Mouse (Mus musculus) stomach, postnatal 0 days (tissue): ENCODE results near the gene Pop7. TPM values are rescaled to one million over a fixed set of nuclear protein-coding genes. Genes with fewer than 3 reads are reported as not detected.

ENCODE experiments used
- ATAC-seq: fragments of 200-750 bp; cut with Nextera tagmentation; 2 replicates; pipeline ENCODE4 v1.8.0; 2017; ENCODE audit not compliant: low FRiP score, low TSS enrichment
- DNase-seq: peaks from one replicate; pipeline ENCODE4 v3.0.0-alpha.2; 2016; ENCODE audit warnings: low spot score
- H3K27ac ChIP-seq: fragments of 300-500 bp; sonication (generic); replicated peaks from 2 replicates; pipeline ENCODE4 v1.5.1; 2014; ENCODE audit warnings: mild to moderate bottlenecking, control low read depth
- H3K27me3 ChIP-seq: fragments of 300-500 bp; sonication (generic); 2 replicates; pipeline ENCODE4 v1.6.1; 2014; ENCODE audit warnings: low read length; ENCODE audit not compliant: control insufficient read depth, insufficient read depth
- H3K36me3 ChIP-seq: fragments of 300-500 bp; sonication (generic); 2 replicates; pipeline ENCODE4 v1.6.1; 2014; ENCODE audit warnings: low read length, mixed read lengths; ENCODE audit not compliant: control insufficient read depth, insufficient read depth
- H3K4me1 ChIP-seq: fragments of 300-500 bp; sonication (generic); replicated peaks from 2 replicates; pipeline ENCODE4 v1.6.1; 2014; ENCODE audit warnings: antibody characterized with exemption; ENCODE audit not compliant: control insufficient read depth, insufficient read depth
- H3K4me2 ChIP-seq: fragments of 300-500 bp; sonication (generic); replicated peaks from 2 replicates; pipeline ENCODE4 v1.6.1; 2014; ENCODE audit warnings: low read depth, mild to moderate bottlenecking, control low read depth, moderate library complexity
- H3K4me3 ChIP-seq: fragments of 300-500 bp; sonication (generic); 2 replicates; pipeline ENCODE4 v1.5.1; 2014; ENCODE audit warnings: low read depth, low read length, control low read depth
- H3K9ac ChIP-seq: fragments of 300-500 bp; sonication (generic); 2 replicates; pipeline ENCODE4 v1.6.1; 2014; ENCODE audit warnings: mild to moderate bottlenecking, low read length, control low read depth, mixed read lengths
- H3K9me3 ChIP-seq: fragments of 300-500 bp; sonication (generic); 2 replicates; pipeline ENCODE4 v1.6.1; 2016; ENCODE audit warnings: low read length; ENCODE audit not compliant: control insufficient read depth
- CTCF ChIP-seq: IDR thresholded peaks from 2 replicates; pipeline ENCODE4 v1.5.1; 2016; ENCODE audit warnings: antibody characterized with exemption, low read depth, mild to moderate bottlenecking, moderate library complexity
- EP300 ChIP-seq: optimal IDR thresholded peaks from 2 replicates; pipeline ENCODE3; 2016; ENCODE audit warnings: antibody characterized with exemption
- WGBS: fragments of 180-500 bp; shearing (Covaris S2); extraction: QIAGEN DNeasy Blood & Tissue Kit; methylation state at CpG from one replicate; pipeline ENCODE4 v1.1.7; 2014; 5-methylcytosine and 5-hydroxymethylcytosine counted together
- polyA plus RNA-seq: library from polyadenylated mRNA; unstranded; fragments of >200 nt; fragmentation: Nextera tagmentation; extraction: Ambion mirVana; gene quantifications from 2 replicates; pipeline ENCODE4 v1.2.1, GENCODE M21; 2015

The Pop7 gene
- polyA plus RNA-seq, 1 experiment from 2014 or later, result 39.9 TPM

DNA sequence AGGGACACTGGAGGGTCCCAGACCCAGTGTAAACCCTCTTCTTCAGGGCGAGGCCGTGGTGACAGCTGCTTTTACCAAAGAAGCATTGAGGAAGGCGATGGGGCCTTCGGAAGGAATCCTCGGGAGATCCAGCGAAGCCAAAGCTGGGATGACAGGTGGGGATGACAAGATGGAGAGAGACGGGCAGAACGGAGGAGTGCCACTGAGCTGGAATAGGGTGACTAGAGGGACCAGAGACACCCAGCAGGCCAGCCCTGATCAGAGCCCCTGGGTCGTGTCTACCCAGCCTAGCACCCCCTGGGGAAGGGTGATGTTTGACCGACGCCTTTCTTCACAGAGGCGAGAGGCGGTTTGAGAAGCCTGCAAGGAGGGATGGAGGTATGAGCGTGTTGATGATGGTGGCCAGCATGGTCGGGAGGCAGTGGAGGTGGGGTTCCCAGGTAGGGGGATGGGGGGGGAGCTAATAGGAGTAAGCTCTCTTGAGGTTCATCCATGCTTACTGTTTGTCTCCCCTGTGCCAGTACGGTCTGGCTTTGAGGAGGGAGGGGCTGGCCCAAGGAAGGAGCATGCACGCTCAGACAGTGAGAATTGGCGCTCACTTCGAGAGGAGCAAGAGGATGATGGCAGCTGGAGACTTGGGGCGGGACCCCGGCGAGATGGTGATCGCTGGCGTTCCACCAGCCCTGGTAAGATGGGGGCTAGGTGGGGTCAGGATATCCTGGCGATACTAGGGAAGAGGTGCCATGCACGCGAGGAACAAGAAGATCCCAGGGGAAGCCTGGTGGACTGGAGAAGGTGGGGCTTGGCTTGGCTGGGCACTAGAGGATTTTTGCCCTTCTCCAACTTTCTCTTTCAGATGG is 17.6 kb upstream of the Pop7 start:
- TF ChIP-seq EP300, result no peak
- TF ChIP-seq CTCF, result no peak
- WGBS, result 89% methylated on average over 27 of the region's 27 CpGs

DNA sequence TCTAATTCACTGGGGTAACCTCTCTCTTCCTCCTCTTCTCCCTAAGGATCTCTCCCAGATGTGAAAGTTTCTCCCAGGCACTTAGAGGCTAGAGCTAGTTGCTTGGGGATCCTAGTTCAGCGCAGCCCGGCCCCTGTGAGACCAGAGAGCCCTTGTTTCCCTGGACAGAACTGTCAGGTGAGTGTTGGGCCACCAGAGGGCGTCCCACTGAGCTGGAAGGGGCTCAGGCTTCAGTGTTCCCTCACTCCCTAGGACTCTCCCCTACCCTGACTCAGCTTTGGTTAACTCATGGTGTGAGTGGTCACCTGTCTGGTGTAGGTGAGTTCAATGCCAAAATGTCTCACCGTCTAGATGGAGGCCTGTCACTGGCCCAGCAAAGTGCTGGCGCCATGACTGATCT is 16.1 kb upstream of the Pop7 start, which contains the start of gene Gigyf1:
Gigyf1 (plus strand) TSS at position 113 of the 400 bp plus-strand sequence.
- Histone ChIP-seq H3K36me3 (peaks cover 38% of the 10 kb centered on the region), H3K9me3 (no peaks in the 10 kb centered on the region), H3K27me3 (no peaks in the 10 kb centered on the region), H3K4me2 (no peak within 1 kb of the TSS), H3K4me1 (no peaks in the 10 kb centered on the region), H3K9ac (no peak within 1 kb of the TSS), H3K4me3 (no peak within 1 kb of the TSS), H3K27ac (no peak within 1 kb of the TSS)
- ATAC-seq, result peak; percentile 30; the same call in 1 of the 2 replicates
- WGBS, result 70% methylated on average over 5 of the region's 5 CpGs
- peak; percentile 71 for TF ChIP-seq CTCF
- no peak for TF ChIP-seq EP300
- peak; percentile 53 for DNase-seq

More for the DNA sequence above, 17.6 kb upstream of the Pop7 start:
- H3K9me3 ChIP-seq, result no peaks in the 10 kb centered on the region
- ATAC-seq (no peak), DNase-seq (peak; percentile 12)
- no peak overlapping the region for H3K4me2 ChIP-seq
- no peak overlapping the region for H3K4me3 ChIP-seq
- no peak overlapping the region for H3K27ac ChIP-seq
- peaks cover 52% of the 10 kb centered on the region for H3K36me3 ChIP-seq
- no peak overlapping the region for H3K9ac ChIP-seq
- H3K27me3 ChIP-seq, result no peaks in the 10 kb centered on the region
- H3K4me1 ChIP-seq, result no peaks in the 10 kb centered on the region

DNA sequence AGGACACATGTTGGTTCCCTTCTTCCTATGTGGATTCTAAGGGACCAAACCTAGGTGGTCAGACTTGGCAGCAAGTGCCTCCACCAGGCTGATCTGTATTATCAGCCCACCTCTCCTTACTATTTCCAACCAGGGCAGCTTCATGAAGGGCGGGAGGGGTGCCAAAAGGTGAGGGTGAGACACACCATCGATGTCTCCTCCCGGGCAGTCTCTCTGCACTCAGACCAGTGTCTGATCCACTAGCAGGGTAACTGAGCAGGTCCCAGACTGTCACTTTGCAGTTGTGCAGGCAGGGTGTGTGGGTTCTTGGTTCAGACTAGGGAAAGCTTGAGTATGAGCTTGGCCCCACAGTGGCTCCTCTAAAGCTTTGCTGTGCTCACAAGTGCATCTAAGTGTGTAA is 12.5 kb upstream of the Pop7 start:
- Histone ChIP-seq H3K36me3 (peaks cover 5% of the 10 kb centered on the region; the same call in 1 of the 2 replicates), H3K4me3 (no peak overlapping the region), H3K27me3 (no peaks in the 10 kb centered on the region), H3K4me1 (no peaks in the 10 kb centered on the region), H3K4me2 (no peak overlapping the region), H3K9me3 (no peaks in the 10 kb centered on the region), H3K27ac (no peak overlapping the region), H3K9ac (no peak overlapping the region)
- TF ChIP-seq CTCF (no peak), EP300 (no peak)
- ATAC-seq, result no peak
- no peak for DNase-seq
- 78% methylated on average over 3 of the region's 3 CpGs for WGBS

DNA sequence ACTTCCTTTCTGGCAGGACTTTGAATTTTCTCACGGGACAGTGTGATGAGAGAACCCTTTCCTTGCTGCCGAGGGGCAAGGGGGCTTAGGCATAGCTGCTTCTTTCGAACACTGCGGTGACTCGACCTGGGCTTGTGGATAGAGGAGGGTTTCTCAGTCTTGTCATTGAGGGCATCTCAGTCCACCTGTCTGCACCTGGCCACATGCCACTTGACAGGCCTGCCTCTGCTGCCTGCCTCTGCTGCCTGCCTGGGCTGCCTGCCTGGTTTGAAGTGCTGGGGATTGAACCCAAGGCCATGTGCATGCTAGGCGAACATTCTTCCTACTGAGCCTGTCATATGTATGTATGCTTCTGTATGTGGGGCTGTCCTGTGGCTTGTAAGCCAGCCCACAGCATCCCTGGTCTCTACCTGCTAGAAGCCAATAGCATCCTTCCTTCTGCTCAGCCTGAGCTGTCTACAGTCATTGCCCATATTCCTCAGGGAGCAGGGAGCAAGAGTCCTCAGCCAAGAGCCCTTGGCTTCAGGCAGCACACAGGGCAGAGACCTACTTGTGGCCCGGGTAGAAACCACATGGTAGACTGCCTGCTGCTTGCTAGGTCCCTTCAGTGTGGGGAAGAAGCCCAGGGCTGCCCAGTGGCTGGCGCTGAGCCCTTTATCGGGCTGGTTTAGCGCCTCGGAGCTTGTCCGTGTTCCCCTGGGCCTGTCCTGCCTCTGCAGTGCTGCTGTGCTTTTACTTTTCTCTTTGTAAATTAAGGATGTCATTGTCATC is 11.8 kb upstream of the Pop7 start:
- Histone ChIP-seq H3K4me3 (no peak overlapping the region), H3K27ac (no peak overlapping the region), H3K4me1 (no peaks in the 10 kb centered on the region), H3K4me2 (no peak overlapping the region), H3K27me3 (no peaks in the 10 kb centered on the region), H3K9me3 (no peaks in the 10 kb centered on the region), H3K36me3 (0 out of 2 replicates have a peak, but pooled peaks cover 4% of the 10 kb centered on the region), H3K9ac (no peak overlapping the region)
- DNase-seq (no peak), ATAC-seq (no peak)
- WGBS, result 84% methylated on average over 12 of the region's 12 CpGs
- no peak for TF ChIP-seq CTCF
- no peak for TF ChIP-seq EP300

DNA sequence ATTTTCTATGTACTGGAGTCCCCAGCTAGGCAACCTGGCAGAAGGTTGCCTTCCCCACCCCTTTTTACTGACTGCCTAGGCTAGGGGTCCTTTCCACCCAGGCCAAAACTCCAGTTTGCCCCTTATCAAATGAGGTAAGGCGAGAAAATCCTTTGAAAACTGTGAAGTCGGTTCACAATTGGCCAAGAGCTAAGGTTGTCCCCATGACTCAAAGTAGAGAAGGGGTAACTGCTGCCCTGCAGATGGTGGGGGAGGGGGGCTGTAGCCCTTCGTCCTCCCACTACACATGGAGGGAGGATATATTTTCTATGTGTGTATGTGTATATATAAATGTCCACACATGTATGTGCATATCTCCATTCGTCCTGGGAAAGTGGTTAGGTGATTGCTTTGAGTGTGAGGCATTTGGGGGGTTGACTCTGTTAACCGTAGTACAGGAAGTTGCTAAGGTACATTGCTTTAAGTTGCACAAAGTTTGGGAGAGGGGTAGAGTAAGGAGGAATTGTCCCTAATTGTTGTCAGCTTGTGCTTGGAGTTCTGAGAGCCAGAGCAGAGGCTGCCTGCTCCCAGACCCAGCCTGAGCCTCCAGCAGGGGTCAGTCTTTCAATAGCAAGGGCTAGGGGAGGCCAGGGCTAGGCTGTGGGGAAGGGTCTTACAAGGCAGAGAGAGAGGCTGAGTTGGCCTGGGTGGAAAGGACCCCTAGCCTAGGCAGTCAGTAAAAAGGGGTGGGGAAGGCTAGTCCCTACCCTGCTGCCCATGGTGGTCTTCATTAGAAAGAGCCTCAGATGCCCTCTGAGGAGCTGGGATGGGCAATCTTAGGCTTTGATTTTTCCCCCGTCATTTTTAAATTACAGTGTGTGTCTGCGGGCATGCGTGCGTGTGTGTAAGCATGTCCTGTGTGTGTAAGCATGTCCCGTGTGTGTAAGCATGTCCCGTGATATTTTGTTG is 10.8 kb upstream of the Pop7 start:
- Histone ChIP-seq H3K4me2 (no peak overlapping the region), H3K27me3 (no peaks in the 10 kb centered on the region), H3K9me3 (no peaks in the 10 kb centered on the region), H3K36me3 (no peaks in the 10 kb centered on the region), H3K27ac (no peak overlapping the region), H3K4me3 (no peak overlapping the region), H3K9ac (peak overlapping the region; percentile 18; the same call in 1 of the 2 replicates), H3K4me1 (no peaks in the 10 kb centered on the region)
- 77% methylated on average over 11 of the region's 11 CpGs for WGBS
- TF ChIP-seq EP300, result no peak
- TF ChIP-seq CTCF, result peak; percentile 76
- ATAC-seq (no peak), DNase-seq (peak; percentile 48)
